22 mouse cellular contexts compared by ENCODE assay signal in the genomic region with DNA sequence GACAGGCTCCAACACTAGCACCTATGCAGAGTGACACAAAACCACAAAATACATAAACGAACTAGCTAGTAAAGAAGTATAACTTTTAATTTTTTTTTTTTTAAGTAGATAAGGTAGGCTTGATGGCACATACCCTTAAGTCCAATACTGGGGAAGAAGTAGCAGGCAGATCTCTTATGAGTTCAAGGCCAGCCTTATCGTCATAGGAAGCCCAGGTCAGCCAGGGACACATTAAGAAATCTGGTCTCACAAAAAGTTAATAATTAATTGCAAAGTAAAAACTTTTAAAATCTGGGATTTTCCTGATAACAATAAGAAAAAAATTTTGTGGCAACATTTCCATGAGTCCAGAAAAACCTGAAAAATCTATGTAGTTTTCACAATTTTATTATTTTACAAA.
"Had no signal": no experiment of that assay in that cellular context is flagged by ENCODE, and none has a peak within 500 bp of the region (broad histone marks: within the 10 kb centered on the region; RNA-seq: fewer than 3 reads in every experiment).

No protein-coding gene starts in this region.

- H3K9me3 ChIP-seq: heart, embryonic 10.5 days; heart, embryonic 12.5 days; heart, embryonic 15.5 days; kidney, embryonic 15.5 days; limb, embryonic 15.5 days; liver, embryonic 12.5 days had no signal

- H3K9ac ChIP-seq: heart, embryonic 12.5 days; heart, embryonic 15.5 days; hindbrain, embryonic 12.5 days; kidney, embryonic 15.5 days; limb, embryonic 13.5 days; limb, embryonic 15.5 days; liver, embryonic 12.5 days; liver, embryonic 14.5 days had no signal

- H3K4me3 ChIP-seq: heart, embryonic 10.5 days; heart, embryonic 12.5 days; heart, embryonic 15.5 days; hindbrain, embryonic 12.5 days; kidney, embryonic 15.5 days; limb, embryonic 13.5 days; limb, embryonic 15.5 days; liver, embryonic 12.5 days had no signal

- H3K4me2 ChIP-seq: heart, embryonic 12.5 days; heart, embryonic 15.5 days; hindbrain, embryonic 12.5 days; kidney, embryonic 15.5 days; limb, embryonic 13.5 days; limb, embryonic 15.5 days; liver, embryonic 12.5 days had no signal

- ATAC-seq: intestine, embryonic 16.5 days; liver, embryonic 12.5 days had no signal

- H3K4me1 ChIP-seq: heart, embryonic 10.5 days; heart, embryonic 15.5 days; kidney, embryonic 15.5 days; limb, embryonic 15.5 days; liver, embryonic 12.5 days had no signal

- H3K27ac ChIP-seq: heart, embryonic 10.5 days; heart, embryonic 15.5 days; hindbrain, embryonic 12.5 days; kidney, embryonic 15.5 days; kidney, postnatal 0 days; limb, embryonic 13.5 days; limb, embryonic 15.5 days; liver, embryonic 12.5 days; liver, embryonic 14.5 days had no signal

- H3K36me3 ChIP-seq: heart, embryonic 15.5 days; liver, embryonic 12.5 days had no signal

- H3K27me3 ChIP-seq: heart, embryonic 12.5 days; heart, embryonic 15.5 days; hindbrain, embryonic 12.5 days; kidney, embryonic 15.5 days; limb, embryonic 13.5 days; limb, embryonic 15.5 days; liver, embryonic 12.5 days had no signal

- DNase-seq: gastrocnemius, postnatal 36 days; heart, adult 11 months; heart, postnatal 14 days; heart, postnatal 36 days; kidney, adult 11 months; kidney, adult 2 months; kidney, adult 9 months; kidney, postnatal 14 days; kidney, postnatal 36 days; layer of hippocampus, adult 9-11 months; layer of hippocampus, postnatal 36 days had no signal
